Mouse (Mus musculus): ENCODE measurements around the gene Plekho1. TPM values are rescaled to one million over a fixed set of nuclear protein-coding genes. Genes with fewer than 3 reads are reported as not detected.

Plekho1 gene
- polyA plus RNA-seq (2012; rRNA removed) = 186 and 227 TPM in 2 replicates

DNA sequence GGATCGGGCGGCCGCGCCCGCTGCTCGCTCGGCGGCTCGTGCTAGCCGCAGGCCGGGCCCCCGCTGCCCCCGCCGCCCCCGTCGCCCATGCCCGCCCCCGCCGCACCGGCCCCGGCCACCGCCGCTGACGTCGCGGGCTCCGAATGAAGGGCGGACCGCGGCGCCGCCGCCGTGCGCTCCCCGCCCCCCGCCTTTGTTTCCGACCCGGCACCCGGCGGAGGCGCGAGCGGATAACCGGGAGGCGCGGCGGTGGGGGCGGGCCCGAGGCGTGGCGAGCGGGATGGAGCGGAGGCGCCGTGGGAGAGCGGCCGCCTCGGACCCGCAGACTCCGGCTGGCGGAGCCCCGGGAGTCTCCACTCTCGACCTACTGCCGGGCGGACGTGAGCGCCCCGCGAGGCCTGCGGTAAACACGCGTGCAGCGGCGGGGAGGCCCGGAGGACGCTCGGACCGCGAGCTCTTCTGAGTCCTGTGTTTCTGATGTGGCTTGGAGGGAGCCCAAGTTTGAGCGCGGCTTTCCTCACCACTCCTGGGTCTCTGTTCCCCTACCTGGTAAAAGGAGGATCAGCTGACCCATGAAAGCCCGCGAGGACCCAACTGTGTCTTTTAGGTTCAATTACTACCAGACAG lies at the start of gene Plekho1:
Plekho1 (minus strand) TSS at position 200 of the 627 bp plus-strand sequence.

Other genes with a start within 250 kb of the Plekho1 start
- 44.4 and 45.8 TPM in 2 replicates for gene Tars2, start 235.8 kb downstream of the Plekho1 start, polyA plus RNA-seq (2012; rRNA removed)
- gene Rprd2, start 177.1 kb downstream of the Plekho1 start, polyA plus RNA-seq (2012; rRNA removed) = 21.9 and 24.5 TPM in 2 replicates
- 53.4 and 56.5 TPM in 2 replicates for gene Prpf3, start 140.1 kb downstream of the Plekho1 start, polyA plus RNA-seq (2012; rRNA removed)
- 186 and 193 TPM in 2 replicates for gene Mrps21, start 124.5 kb downstream of the Plekho1 start, polyA plus RNA-seq (2012; rRNA removed)
- 4.1 and 4.7 TPM in 2 replicates for gene Ciart, start 113.8 kb downstream of the Plekho1 start, polyA plus RNA-seq (2012; rRNA removed)
- gene BC028528, start 104.0 kb downstream of the Plekho1 start, polyA plus RNA-seq (2012; rRNA removed) = 11.9 and 13.1 TPM in 2 replicates
- gene Aph1a, start 102.0 kb downstream of the Plekho1 start, polyA plus RNA-seq (2012; rRNA removed) = 89.3 and 92.6 TPM in 2 replicates
- 9.8 and 13.0 TPM in 2 replicates for gene Car14, start 91.3 kb downstream of the Plekho1 start, polyA plus RNA-seq (2012; rRNA removed)
- gene Anp32e, start 66.8 kb downstream of the Plekho1 start, polyA plus RNA-seq (2012; rRNA removed) = 162 and 193 TPM in 2 replicates
- 33.9 and 36.1 TPM in 2 replicates for gene Vps45, start 62.5 kb upstream of the Plekho1 start, polyA plus RNA-seq (2012; rRNA removed)
- 8.3 and 10.5 TPM in 2 replicates for gene Otud7b, start 108.5 kb upstream of the Plekho1 start, polyA plus RNA-seq (2012; rRNA removed)
- 12.5 and 18.8 TPM in 2 replicates for gene Mtmr11, start 166.0 kb upstream of the Plekho1 start, polyA plus RNA-seq (2012; rRNA removed)
- gene Sf3b4, start 176.3 kb upstream of the Plekho1 start, polyA plus RNA-seq (2012; rRNA removed) = 101 and 105 TPM in 2 replicates
- 89.5 and 92.3 TPM in 2 replicates for gene Sv2a, start 185.2 kb upstream of the Plekho1 start, polyA plus RNA-seq (2012; rRNA removed)
- 51.9 and 68.2 TPM in 2 replicates for gene Bola1, start 223.7 kb upstream of the Plekho1 start, polyA plus RNA-seq (2012; rRNA removed)
- gene Hist2h2ab, start 223.9 kb upstream of the Plekho1 start, polyA plus RNA-seq (2012; rRNA removed) = 1.9 and 3.9 TPM in 2 replicates
- gene Hist2h2ac, start 224.9 kb upstream of the Plekho1 start, polyA plus RNA-seq (2012; rRNA removed) = 6.5 and 9.3 TPM in 2 replicates
- 12.5 and 17.2 TPM in 2 replicates for gene Hist2h2be, start 225.1 kb upstream of the Plekho1 start, polyA plus RNA-seq (2012; rRNA removed)
- 37.5 and 61.5 TPM in 2 replicates for gene Hist2h3c2, start 243.1 kb upstream of the Plekho1 start, polyA plus RNA-seq (2012; rRNA removed)
- gene Hist2h2aa2, start 244.3 kb upstream of the Plekho1 start, polyA plus RNA-seq (2012; rRNA removed) = 5.6 and 10.1 TPM in 2 replicates
- 67.5 and 77.3 TPM in 2 replicates for gene Hist2h2aa1, start 249.5 kb upstream of the Plekho1 start, polyA plus RNA-seq (2012; rRNA removed)

Measured in central nervous system, embryonic 14 days (tissue).